Comparison of ENCODE assay signal across 25 mouse cellular contexts in genomic region chr12:35478906-35479305, GRCm38 (mm10). TPM values are rescaled to one million over a fixed set of nuclear protein-coding genes. Genes with fewer than 3 reads are reported as not detected.
A peak's percentile ranks its signal among the peaks of the same experiment; 100 is the strongest.
DNase-seq lines count a peak whose midpoint lies in the region; ATAC-seq and TF ChIP-seq lines count a peak whose summit lies in the region.
"Had no signal": no experiment of that assay in that cellular context is flagged by ENCODE, and none has a peak within 500 bp of the region (broad histone marks: within the 10 kb centered on the region; RNA-seq: fewer than 3 reads in every experiment).

No protein-coding gene starts in this region.

- TF ChIP-seq POLR2A in limb, embryonic 14.5 days (IDR thresholded peaks at IDR 0.05; ENCODE audit: borderline replicate concordance, extremely low read depth, insufficient read depth, insufficient read length), result no peak

- no peaks in the 10 kb centered on the region for H3K36me3 ChIP-seq in limb, embryonic 14.5 days (ENCODE audit: control insufficient read depth, insufficient read depth, low read length)
- H3K36me3 ChIP-seq in limb, embryonic 10.5 days, result no peaks in the 10 kb centered on the region
- no peaks in the 10 kb centered on the region for H3K36me3 ChIP-seq in embryonic facial prominence, embryonic 15.5 days
- H3K36me3 ChIP-seq: forebrain, embryonic 10.5 days; G1E; heart, embryonic 10.5 days; heart, embryonic 15.5 days; hindbrain, embryonic 13.5 days had no signal

- H3K9me3 ChIP-seq in limb, embryonic 14.5 days (ENCODE audit: control insufficient read depth, low read length), result no peaks in the 10 kb centered on the region
- no peaks in the 10 kb centered on the region for H3K9me3 ChIP-seq in limb, embryonic 10.5 days (replicated peaks)
- no peaks in the 10 kb centered on the region for H3K9me3 ChIP-seq in embryonic facial prominence, embryonic 15.5 days (replicated peaks)
- H3K9me3 ChIP-seq: forebrain, embryonic 10.5 days; heart, embryonic 10.5 days; heart, embryonic 15.5 days; hindbrain, embryonic 13.5 days had no signal

- no peak overlapping the region for H3K4me3 ChIP-seq in limb, embryonic 14.5 days (replicated peaks; ENCODE audit: low read length)
- no peak overlapping the region for H3K4me3 ChIP-seq in limb, embryonic 10.5 days
- H3K4me3 ChIP-seq in embryonic facial prominence, embryonic 15.5 days (replicated peaks), result no peak overlapping the region
- H3K4me3 ChIP-seq: forebrain, embryonic 10.5 days; heart, embryonic 10.5 days; heart, embryonic 15.5 days; hindbrain, embryonic 13.5 days had no signal

- H3K27ac ChIP-seq in limb, embryonic 14.5 days (replicated peaks; ENCODE audit: low read depth, low read length), result 0 out of 2 replicates have a peak overlapping the region, but pooled peaks have one; percentile 35
- no peak overlapping the region for H3K27ac ChIP-seq in limb, embryonic 10.5 days
- H3K27ac ChIP-seq in embryonic facial prominence, embryonic 15.5 days (replicated peaks), result peak overlapping the region; percentile 73
- H3K27ac ChIP-seq: forebrain, embryonic 10.5 days; heart, embryonic 10.5 days; heart, embryonic 15.5 days; hindbrain, embryonic 13.5 days had no signal

- WGBS in limb, embryonic 14.5 days, result 32% methylated on average over 5 of the region's 5 CpGs
- WGBS in limb, embryonic 10.5 days, result 75% methylated on average over 5 of the region's 5 CpGs
- 31% methylated on average over 5 of the region's 5 CpGs for WGBS in embryonic facial prominence, embryonic 15.5 days

- H3K9ac ChIP-seq in limb, embryonic 14.5 days (ENCODE audit: low read depth, low read length, severe bottlenecking), result no peak overlapping the region
- H3K9ac ChIP-seq in embryonic facial prominence, embryonic 15.5 days, result no peak overlapping the region
- H3K9ac ChIP-seq: heart, embryonic 15.5 days; hindbrain, embryonic 13.5 days had no signal

- H3K4me1 ChIP-seq in limb, embryonic 14.5 days (ENCODE audit: control insufficient read depth, insufficient read depth, low read length), result peaks cover 5% of the 10 kb centered on the region; the same call in 1 of the 2 replicates
- peaks cover 7% of the 10 kb centered on the region for H3K4me1 ChIP-seq in limb, embryonic 10.5 days
- peaks cover 9% of the 10 kb centered on the region; the same call in 1 of the 2 replicates for H3K4me1 ChIP-seq in embryonic facial prominence, embryonic 15.5 days
- H3K4me1 ChIP-seq: forebrain, embryonic 10.5 days; heart, embryonic 10.5 days; heart, embryonic 15.5 days; hindbrain, embryonic 13.5 days had no signal

- no peak overlapping the region for H3K4me2 ChIP-seq in limb, embryonic 14.5 days (replicated peaks; ENCODE audit: low read depth, low read length, severe bottlenecking)
- H3K4me2 ChIP-seq in embryonic facial prominence, embryonic 15.5 days (replicated peaks), result no peak overlapping the region
- H3K4me2 ChIP-seq: heart, embryonic 15.5 days; hindbrain, embryonic 13.5 days had no signal

- no peak for ATAC-seq in limb, embryonic 14.5 days (ENCODE audit: low FRiP score, low read depth)
- peak; percentile 29; the same call in 1 of the 2 replicates for ATAC-seq in embryonic facial prominence, embryonic 15.5 days (ENCODE audit: insufficient number of reproducible peaks, low FRiP score, low TSS enrichment, low read depth)
- ATAC-seq: activated CD4-positive, CD25-positive, alpha-beta regulatory T cell, adult 4 months; forebrain, embryonic 14.5 days; intestine, embryonic 16.5 days; Patski had no signal

- no peaks in the 10 kb centered on the region for H3K27me3 ChIP-seq in limb, embryonic 14.5 days (ENCODE audit: control insufficient read depth, insufficient read depth, low read length)
- H3K27me3 ChIP-seq in limb, embryonic 10.5 days (ENCODE audit: low read depth, poor library complexity, severe bottlenecking), result no peaks in the 10 kb centered on the region
- H3K27me3 ChIP-seq in embryonic facial prominence, embryonic 15.5 days, result no peaks in the 10 kb centered on the region
- H3K27me3 ChIP-seq: heart, embryonic 15.5 days; hindbrain, embryonic 13.5 days; Patski had no signal

- peak; percentile 10 for DNase-seq in limb, embryonic 14.5 days (ENCODE audit: low spot score)
- DNase-seq in limb, embryonic 10.5 days (ENCODE audit: low spot score), result no peak
- DNase-seq in brain, adult 2 months (ENCODE audit: low read depth, low spot score), result peak; percentile 4
- no peak for DNase-seq in right cerebral cortex, postnatal 14 days
- DNase-seq in liver, result no peak
- DNase-seq in cerebellum, postnatal 25 days, result no peak
- DNase-seq: adrenal gland, adult 2 months; adrenal gland, postnatal 25 days; cerebellum, adult 11 months; cerebellum, adult 8-10 months; cerebellum, postnatal 14 days; gastrocnemius, postnatal 10 days; heart, adult 18-20 months; heart, postnatal 14 days; kidney, adult 2 months had no signal

RNA-seq across cellular contexts. Expression of gene Ahr, which starts 55.9 kb away (rescaled TPM):
- polyA plus RNA-seq in limb, embryonic 14.5 days (2012; rRNA removed), result 10.2 and 10.7 TPM in 2 replicates
- polyA plus RNA-seq in limb, embryonic 14.5 days (2014; fragmentation: Nextera tagmentation; extraction: Ambion mirVana), result 19.5 and 23.7 TPM in 2 replicates
- polyA plus RNA-seq in limb, embryonic 10.5 days (2016; fragmentation: Nextera tagmentation; extraction: Ambion mirVana), result 0.75 and 1.2 TPM in 2 replicates
- polyA plus RNA-seq in embryonic facial prominence, embryonic 15.5 days (2015; fragmentation: Nextera tagmentation; extraction: Ambion mirVana), result 19.6 and 21.1 TPM in 2 replicates
- polyA plus RNA-seq: G1E had no signal

Comparison
In these comparisons a context has a peak if more than half of its experiments do, and no peak if none do; other contexts are left out.
1. DNase-seq: peak in limb, embryonic 14.5 days (single experiment) and brain, adult 2 months (single experiment); none in limb, embryonic 10.5 days (single experiment), right cerebral cortex, postnatal 14 days (single experiment), liver (single experiment) and cerebellum, postnatal 25 days (0 of 2).